Mouse (Mus musculus) MEL (cell line): ENCODE results near the gene Tomt. TPM values are rescaled to one million over a fixed set of nuclear protein-coding genes. Genes with fewer than 3 reads are reported as not detected.
A peak's percentile ranks its signal among the peaks of the same experiment; 100 is the strongest.

Experiments
- DNase-seq: peaks from one replicate; pipeline ENCODE4 v3.0.0; 2011; ENCODE audit warnings: low read depth, low spot score
- H3K27ac ChIP-seq: 2 replicates; pipeline ENCODE4 v1.5.1; 2012; ENCODE audit warnings: low read depth, mild to moderate bottlenecking, control low read depth, low read length, moderate library complexity; ENCODE audit not compliant: control insufficient read depth
- H3K27me3 ChIP-seq, 2 experiments: fragments of 150-350 bp in 1 of 2; sonication (generic) in 1 of 2; 2 replicates each; pipeline ENCODE4 v1.6.1; 2012; ENCODE audit warnings: low read length in 2 of 2, mild to moderate bottlenecking in 2 of 2, improper control_type of control experiment in 1 of 2, moderate library complexity in 1 of 2; ENCODE audit not compliant: insufficient read depth in 2 of 2, control insufficient read depth in 1 of 2
- H3K36me3 ChIP-seq, 2 experiments: 2 replicates each; pipeline ENCODE4 v1.6.1; 2012 to 2014; ENCODE audit warnings: low read length in 2 of 2, improper control_type of control experiment in 1 of 2, inconsistent platforms in 1 of 2, mild to moderate bottlenecking in 1 of 2; ENCODE audit not compliant: insufficient read depth in 2 of 2, control insufficient read depth in 1 of 2
- H3K4me1 ChIP-seq, 2 experiments: fragments of 150-350 bp in 1 of 2; sonication (generic) in 1 of 2; 2 replicates each; pipeline ENCODE4 v1.6.1; 2012; ENCODE audit warnings: low read length in 2 of 2, improper control_type of control experiment in 1 of 2, mild to moderate bottlenecking in 1 of 2; ENCODE audit not compliant: insufficient read depth in 2 of 2, control insufficient read depth in 1 of 2
- H3K4me3 ChIP-seq, 2 experiments: fragments of 150-350 bp in 1 of 2; sonication (generic) in 1 of 2; 2 replicates each; pipeline ENCODE4 v1.5.1; 2012; ENCODE audit warnings: low read depth in 2 of 2, low read length in 2 of 2, mild to moderate bottlenecking in 2 of 2, moderate library complexity in 2 of 2, control low read depth in 1 of 2, improper control_type of control experiment in 1 of 2; ENCODE audit not compliant: control insufficient read depth in 1 of 2, insufficient read depth in 1 of 2
- H3K79me2 ChIP-seq: 2 replicates; pipeline ENCODE4 v1.6.1; 2012; ENCODE audit warnings: mild to moderate bottlenecking, low read length, moderate library complexity; ENCODE audit not compliant: control insufficient read depth, poor library complexity, insufficient read depth
- H3K9ac ChIP-seq: 2 replicates; pipeline ENCODE4 v1.6.1; 2012; ENCODE audit warnings: low read depth, mild to moderate bottlenecking, control low read depth, low read length, moderate library complexity; ENCODE audit not compliant: control insufficient read depth, poor library complexity, severe bottlenecking
- H3K9me3 ChIP-seq: fragments of 150-350 bp; sonication (generic); replicated peaks from 2 replicates; pipeline ENCODE4 v1.6.1; 2012; ENCODE audit warnings: mild to moderate bottlenecking, low read length, improper control_type of control experiment, moderate library complexity; ENCODE audit not compliant: insufficient read depth
- BHLHE40 ChIP-seq: IDR thresholded peaks from 2 replicates; pipeline ENCODE4 v1.6.1; 2012; ENCODE audit warnings: low read depth, mild to moderate bottlenecking, inconsistent platforms, low read length, improper control_type of control experiment, borderline replicate concordance
- CHD1 ChIP-seq: IDR thresholded peaks from 2 replicates; pipeline ENCODE4 v1.6.1; 2012; ENCODE audit warnings: low read depth, mild to moderate bottlenecking, inconsistent platforms, low read length, improper control_type of control experiment
- CHD2 ChIP-seq: IDR thresholded peaks from 2 replicates; pipeline ENCODE4 v1.6.1; 2011; ENCODE audit warnings: low read length, improper control_type of control experiment
- CTCF ChIP-seq, 3 experiments: IDR thresholded peaks in 2 of 3; conservative IDR thresholded peaks in 1 of 3; 2 replicates each; pipeline ENCODE4 v1.5.1; 2011 to 2012; ENCODE audit warnings: low read length in 3 of 3, low read depth in 2 of 3, mild to moderate bottlenecking in 2 of 3, improper control_type of control experiment in 1 of 3, inconsistent platforms in 1 of 3, mixed read lengths in 1 of 3, moderate library complexity in 1 of 3; ENCODE audit not compliant: control insufficient read depth in 1 of 3, insufficient read depth in 1 of 3, poor library complexity in 1 of 3, severe bottlenecking in 1 of 3
- E2F4 ChIP-seq: IDR thresholded peaks from 2 replicates; pipeline ENCODE4 v1.6.1; 2011; ENCODE audit warnings: low read depth, low read length, improper control_type of control experiment, borderline replicate concordance
- ELF1 ChIP-seq: IDR thresholded peaks from 2 replicates; pipeline ENCODE4 v1.6.1; 2014; ENCODE audit warnings: low read depth, mild to moderate bottlenecking, inconsistent platforms, low read length, improper control_type of control experiment, moderate library complexity
- ETS1 ChIP-seq: IDR thresholded peaks from 2 replicates; pipeline ENCODE4 v1.6.1; 2012; ENCODE audit warnings: low read depth, mild to moderate bottlenecking, inconsistent platforms, low read length, improper control_type of control experiment, moderate library complexity
- GABPA ChIP-seq: IDR thresholded peaks from 2 replicates; pipeline ENCODE4 v1.6.1; 2012; ENCODE audit warnings: low read depth, mild to moderate bottlenecking, inconsistent platforms, low read length, improper control_type of control experiment, moderate library complexity
- GATA1 ChIP-seq: IDR thresholded peaks from 2 replicates; pipeline ENCODE4 v1.6.1; 2011; ENCODE audit warnings: low read depth, low read length, improper control_type of control experiment
- HCFC1 ChIP-seq: IDR thresholded peaks from 2 replicates; pipeline ENCODE4 v1.6.1; 2012; ENCODE audit warnings: low read depth, mild to moderate bottlenecking, inconsistent platforms, low read length, improper control_type of control experiment, moderate library complexity
- JUND ChIP-seq: IDR thresholded peaks from 2 replicates; pipeline ENCODE4 v1.6.1; 2011; ENCODE audit warnings: low read depth, mild to moderate bottlenecking, improper control_type of control experiment, low read length
- KAT2A ChIP-seq: conservative IDR thresholded peaks from 2 replicates; pipeline ENCODE4 v1.6.1; 2012; ENCODE audit warnings: low read depth, low read length, improper control_type of control experiment, inconsistent platforms
- MAFK ChIP-seq: IDR thresholded peaks from 2 replicates; pipeline ENCODE4 v1.6.1; 2011; ENCODE audit warnings: low read depth, mild to moderate bottlenecking, low read length, improper control_type of control experiment, borderline replicate concordance
- MAZ ChIP-seq: IDR thresholded peaks from 2 replicates; pipeline ENCODE4 v1.6.1; 2012; ENCODE audit warnings: low read depth, mild to moderate bottlenecking, inconsistent platforms, low read length, improper control_type of control experiment
- MEF2A ChIP-seq: IDR thresholded peaks from 2 replicates; pipeline ENCODE4 v1.6.1; 2014; ENCODE audit warnings: low read depth, mild to moderate bottlenecking, inconsistent platforms, low read length, improper control_type of control experiment; ENCODE audit not compliant: poor library complexity, insufficient replicate concordance, severe bottlenecking; ENCODE audit errors: extremely low read depth
- MXI1 ChIP-seq: IDR thresholded peaks from 2 replicates; pipeline ENCODE4 v1.6.1; 2011; ENCODE audit warnings: mild to moderate bottlenecking, low read depth, low read length, improper control_type of control experiment
- MYB ChIP-seq: IDR thresholded peaks from 2 replicates; pipeline ENCODE4 v1.6.1; 2011; ENCODE audit warnings: mild to moderate bottlenecking, low read depth, low read length, improper control_type of control experiment
- MYC ChIP-seq: IDR thresholded peaks from 2 replicates; pipeline ENCODE4 v1.6.1; 2011; ENCODE audit warnings: low read depth, mild to moderate bottlenecking, low read length, improper control_type of control experiment, moderate library complexity
- NELFE ChIP-seq: IDR thresholded peaks from 2 replicates; pipeline ENCODE4 v1.6.1; 2011; ENCODE audit warnings: low read depth, low read length, improper control_type of control experiment
- NRF1 ChIP-seq: IDR thresholded peaks from 2 replicates; pipeline ENCODE4 v1.6.1; 2014; ENCODE audit warnings: low read depth, mild to moderate bottlenecking, inconsistent platforms, low read length, improper control_type of control experiment, moderate library complexity; ENCODE audit not compliant: poor library complexity, insufficient read depth, severe bottlenecking
- POLR2A ChIP-seq, 2 experiments: IDR thresholded peaks; 2 replicates each; pipeline ENCODE4 v1.6.1; 2011 to 2012; ENCODE audit warnings: low read length in 2 of 2, mild to moderate bottlenecking in 2 of 2, control low read depth in 1 of 2, improper control_type of control experiment in 1 of 2, low read depth in 1 of 2, moderate library complexity in 1 of 2; ENCODE audit not compliant: control insufficient read depth in 1 of 2, insufficient read depth in 1 of 2, poor library complexity in 1 of 2
- POLR2AphosphoS2 ChIP-seq: IDR thresholded peaks from 2 replicates; pipeline ENCODE4 v1.6.1; 2011; ENCODE audit warnings: low read length, improper control_type of control experiment
- POLR2AphosphoS5 ChIP-seq: IDR thresholded peaks from 2 replicates; pipeline ENCODE4 v1.6.1; 2012; ENCODE audit warnings: low read depth, borderline replicate concordance, mild to moderate bottlenecking, inconsistent platforms, low read length, moderate library complexity, mixed read lengths
- RAD21 ChIP-seq: IDR thresholded peaks from 2 replicates; pipeline ENCODE4 v1.6.1; 2011; ENCODE audit warnings: mild to moderate bottlenecking, low read depth, low read length, improper control_type of control experiment
- RCOR1 ChIP-seq: IDR thresholded peaks from 2 replicates; pipeline ENCODE4 v1.6.1; 2012; ENCODE audit warnings: low read depth, mild to moderate bottlenecking, inconsistent platforms, low read length, improper control_type of control experiment
- SIN3A ChIP-seq: IDR thresholded peaks from 2 replicates; pipeline ENCODE4 v1.6.1; 2012; ENCODE audit warnings: low read length, improper control_type of control experiment, inconsistent platforms
- SMC3 ChIP-seq: IDR thresholded peaks from 2 replicates; pipeline ENCODE4 v1.6.1; 2011; ENCODE audit warnings: low read depth, low read length, improper control_type of control experiment
- TAL1 ChIP-seq: IDR thresholded peaks from 2 replicates; pipeline ENCODE4 v1.6.1; 2012; ENCODE audit warnings: mild to moderate bottlenecking, inconsistent platforms, low read length, moderate library complexity, mixed read lengths
- TBP ChIP-seq: IDR thresholded peaks from 2 replicates; pipeline ENCODE4 v1.8.0; 2011; ENCODE audit warnings: low read depth, low read length, improper control_type of control experiment
- TCF12 ChIP-seq: IDR thresholded peaks from 2 replicates; pipeline ENCODE4 v1.6.1; 2014; ENCODE audit warnings: low read depth, mild to moderate bottlenecking, inconsistent platforms, low read length, improper control_type of control experiment, moderate library complexity
- UBTF ChIP-seq: IDR thresholded peaks from 2 replicates; pipeline ENCODE4 v1.6.1; 2012; ENCODE audit warnings: low read depth, mild to moderate bottlenecking, inconsistent platforms, low read length, improper control_type of control experiment, moderate library complexity, borderline replicate concordance; ENCODE audit not compliant: insufficient read depth
- USF1 ChIP-seq: IDR thresholded peaks from 2 replicates; pipeline ENCODE4 v1.6.1; 2014; ENCODE audit warnings: low read depth, mild to moderate bottlenecking, inconsistent platforms, low read length, improper control_type of control experiment, moderate library complexity
- USF2 ChIP-seq, 2 experiments: IDR thresholded peaks; 2 replicates each; pipeline ENCODE4 v1.6.1; 2011 to 2012; ENCODE audit warnings: improper control_type of control experiment in 2 of 2, low read length in 2 of 2, borderline replicate concordance in 1 of 2, inconsistent platforms in 1 of 2, low read depth in 1 of 2, mild to moderate bottlenecking in 1 of 2; ENCODE audit not compliant: insufficient read depth in 1 of 2
- ZC3H11A ChIP-seq: IDR thresholded peaks from 2 replicates; pipeline ENCODE4 v1.6.1; 2012; ENCODE audit warnings: low read depth, mild to moderate bottlenecking, inconsistent platforms, low read length, improper control_type of control experiment
- ZKSCAN1 ChIP-seq: IDR thresholded peaks from 2 replicates; pipeline ENCODE4 v1.6.1; 2012; ENCODE audit warnings: low read depth, mild to moderate bottlenecking, inconsistent platforms, low read length, improper control_type of control experiment, moderate library complexity
- ZMIZ1 ChIP-seq: IDR thresholded peaks from 2 replicates; pipeline ENCODE4 v1.6.1; 2012; ENCODE audit warnings: low read depth, mild to moderate bottlenecking, inconsistent platforms, low read length, improper control_type of control experiment, moderate library complexity
- ZNF384 ChIP-seq: IDR thresholded peaks from 2 replicates; pipeline ENCODE4 v1.6.1; 2012; ENCODE audit warnings: low read depth, mild to moderate bottlenecking, inconsistent platforms, low read length, improper control_type of control experiment
- polyA plus RNA-seq, 2 experiments: library from polyadenylated mRNA; stranded (reverse) in 1 of 2; unstranded in 1 of 2; fragments of >175 nt in 1 of 2; fragments of >200 nt in 1 of 2; gene quantifications; 2 replicates each; pipeline versions ENCODE4 v1.2.1 to v1.2.4; 2012; ENCODE audit warnings: low replicate concordance in 2 of 2, low read depth in 1 of 2; ENCODE audit not compliant: insufficient read length in 2 of 2, insufficient read depth in 1 of 2, missing spikeins in 1 of 2
- total RNA-seq: library from RNA; depleted of rRNA; stranded (reverse); fragments of 300-350 nt; gene quantifications from 2 replicates; pipeline ENCODE4 v1.2.3, GENCODE M21; 2012

Tomt gene
- total and polyA plus RNA-seq, 3 experiments = 0.82 to 1.3 TPM; not detected in 1

- peak within 1 kb of the TSS; percentile 87 to 90 for H3K4me3 ChIP-seq
- peaks cover 0 to 37% of the 10 kb centered on the region in 2 experiments; a peak in 2 of 4 replicates for H3K36me3 ChIP-seq
- peak within 1 kb of the TSS; percentile 89 for H3K9ac ChIP-seq
- peaks cover 7 to 32% of the 10 kb centered on the region in 2 experiments for H3K4me1 ChIP-seq
- H3K27me3 ChIP-seq = no peaks in the 10 kb centered on the region
- H3K9me3 ChIP-seq = no peaks in the 10 kb centered on the region
- peaks cover 50% of the 10 kb centered on the region for H3K79me2 ChIP-seq
- H3K27ac ChIP-seq = peak within 1 kb of the TSS; percentile 79
- peak; percentile 99 for DNase-seq
- no peak for TF ChIP-seq ZKSCAN1
- no peak for TF ChIP-seq TAL1
- peak; percentile 75; the same call in 1 of the 2 replicates for TF ChIP-seq E2F4
- no peak for TF ChIP-seq UBTF
- TF ChIP-seq SMC3 = no peak
- TF ChIP-seq JUND = no peak
- peak; percentile 77 for TF ChIP-seq NELFE
- TF ChIP-seq HCFC1 = peak; percentile 98
- TF ChIP-seq POLR2A (IDR thresholded peaks at IDR 0.05; ENCODE audit: control insufficient read depth in 1 of 2, insufficient read depth in 1 of 2, low read depth in 1 of 2, low read length in 2 of 2, poor library complexity in 1 of 2) = peak; percentile 79 to 84; a peak in 3 of 4 replicates
- no peak for TF ChIP-seq RCOR1
- no peak for TF ChIP-seq USF2 (IDR thresholded peaks at IDR 0.05; ENCODE audit: borderline replicate concordance in 1 of 2, insufficient read depth in 1 of 2, low read depth in 1 of 2, low read length in 2 of 2)
- no peak for TF ChIP-seq ZC3H11A
- no peak for TF ChIP-seq MAZ
- no peak for TF ChIP-seq POLR2AphosphoS5
- TF ChIP-seq MYB = no peak
- TF ChIP-seq TCF12 = no peak; the same call in 1 of the 2 replicates
- TF ChIP-seq ETS1 = peak; percentile 7; the same call in 1 of the 2 replicates
- TF ChIP-seq GABPA = no peak
- TF ChIP-seq BHLHE40 = 0 out of 2 replicates have a peak, but pooled peaks have one; percentile 50
- TF ChIP-seq MAFK = no peak
- TF ChIP-seq NRF1 = 0 out of 2 replicates have a peak, but pooled peaks have one; percentile 31
- no peak for TF ChIP-seq CHD1
- TF ChIP-seq TBP = peak; percentile 56
- no peak for TF ChIP-seq RAD21
- no peak for TF ChIP-seq GATA1
- TF ChIP-seq MXI1 = peak; percentile 98
- no peak; the same call in 1 of the 2 replicates for TF ChIP-seq USF1
- peak; percentile 90 for TF ChIP-seq KAT2A
- peak; percentile 98 for TF ChIP-seq ELF1
- TF ChIP-seq SIN3A = peak; percentile 98
- TF ChIP-seq POLR2AphosphoS2 = peak; percentile 60
- no peak for TF ChIP-seq CTCF (IDR thresholded peaks at IDR 0.05 in 2 of 3, conservative IDR thresholded peaks at IDR 0.05 in 1 of 3; ENCODE audit: control insufficient read depth in 1 of 3, insufficient read depth in 1 of 3, low read depth in 2 of 3, low read length in 3 of 3, poor library complexity in 1 of 3, severe bottlenecking in 1 of 3)
- no peak for TF ChIP-seq MEF2A
- TF ChIP-seq ZMIZ1 = peak; percentile 60
- TF ChIP-seq CHD2 = peak; percentile 26; the same call in 1 of the 2 replicates
- TF ChIP-seq ZNF384 = no peak
- TF ChIP-seq MYC = peak; percentile 94
These were observed 27.6 kb upstream of the Tomt start, which contains the start of the genes Lrrc51 and Numa1 for GRCm38 (mm10) chr7:101933751-101934240. Gene Lrrc51 (minus strand): TSS chr7:101933895. Gene Numa1 (plus strand): TSS chr7:101934111.
